Mouse (Mus musculus) spleen, adult 2 months (tissue): ENCODE measurements around the gene Cox20. TPM values are rescaled to one million over a fixed set of nuclear protein-coding genes. Genes with fewer than 3 reads are reported as not detected.
A peak's percentile ranks its signal among the peaks of the same experiment; 100 is the strongest.
"Not testable (repeated sequence)": the region's sequence is repeated elsewhere in the genome, so short reads cannot be mapped to it uniquely, and the experiment has no call there.

Experiments
- DNase-seq, 2 experiments: peaks; one replicate each; pipeline versions ENCODE4 v3.0.0 to v3.0.0-alpha.2; 2012 to 2021; ENCODE audit warnings: low spot score in 2 of 2, low read depth in 1 of 2
- H3K27ac ChIP-seq: fragments of 200-500 bp; 2 replicates; pipeline ENCODE4 v1.5.1; 2012; ENCODE audit warnings: low read length, inconsistent platforms; ENCODE audit not compliant: insufficient read depth
- H3K27me3 ChIP-seq: fragments of 200-500 bp; 2 replicates; pipeline ENCODE4 v1.6.1; 2012; ENCODE audit warnings: mild to moderate bottlenecking, moderate library complexity, low read length, inconsistent platforms; ENCODE audit not compliant: control insufficient read depth, insufficient read depth
- H3K36me3 ChIP-seq: fragments of 200-500 bp; 2 replicates; pipeline ENCODE4 v1.6.1; 2012; ENCODE audit warnings: mild to moderate bottlenecking, low read length, inconsistent platforms; ENCODE audit not compliant: control insufficient read depth, insufficient read depth
- H3K4me1 ChIP-seq: fragments of 200-500 bp; 2 replicates; pipeline ENCODE4 v1.6.1; 2011; ENCODE audit warnings: inconsistent platforms; ENCODE audit not compliant: control insufficient read depth, insufficient read depth, insufficient read length
- H3K4me3 ChIP-seq: fragments of 200-500 bp; 2 replicates; pipeline ENCODE4 v1.5.1; 2011; ENCODE audit warnings: mild to moderate bottlenecking, inconsistent platforms; ENCODE audit not compliant: insufficient read depth, insufficient read length; ENCODE audit errors: extremely low read depth
- CTCF ChIP-seq: fragments of 200-500 bp; IDR thresholded peaks from 2 replicates; pipeline ENCODE4 v1.5.1; 2011; ENCODE audit warnings: mild to moderate bottlenecking, inconsistent platforms; ENCODE audit not compliant: insufficient read depth, insufficient read length, insufficient replicate concordance; ENCODE audit errors: extremely low read depth
- POLR2A ChIP-seq: fragments of 200-500 bp; IDR thresholded peaks from 2 replicates; pipeline ENCODE4 v1.6.1; 2011; ENCODE audit warnings: low read depth, low read length, inconsistent platforms
- WGBS: fragments of 180-500 bp; shearing (Covaris S2); methylation state at CpG from one replicate; pipeline ENCODE4 v1.1.7; 2018; 5-methylcytosine and 5-hydroxymethylcytosine counted together
- polyA plus RNA-seq: library from polyadenylated mRNA; depleted of rRNA; stranded (reverse); fragments of >200 nt; gene quantifications from 2 replicates; pipeline ENCODE4 v1.2.3, GENCODE M21; 2012

The Cox20 gene
- polyA plus RNA-seq, 1 experiment: 4.2 TPM

DNA sequence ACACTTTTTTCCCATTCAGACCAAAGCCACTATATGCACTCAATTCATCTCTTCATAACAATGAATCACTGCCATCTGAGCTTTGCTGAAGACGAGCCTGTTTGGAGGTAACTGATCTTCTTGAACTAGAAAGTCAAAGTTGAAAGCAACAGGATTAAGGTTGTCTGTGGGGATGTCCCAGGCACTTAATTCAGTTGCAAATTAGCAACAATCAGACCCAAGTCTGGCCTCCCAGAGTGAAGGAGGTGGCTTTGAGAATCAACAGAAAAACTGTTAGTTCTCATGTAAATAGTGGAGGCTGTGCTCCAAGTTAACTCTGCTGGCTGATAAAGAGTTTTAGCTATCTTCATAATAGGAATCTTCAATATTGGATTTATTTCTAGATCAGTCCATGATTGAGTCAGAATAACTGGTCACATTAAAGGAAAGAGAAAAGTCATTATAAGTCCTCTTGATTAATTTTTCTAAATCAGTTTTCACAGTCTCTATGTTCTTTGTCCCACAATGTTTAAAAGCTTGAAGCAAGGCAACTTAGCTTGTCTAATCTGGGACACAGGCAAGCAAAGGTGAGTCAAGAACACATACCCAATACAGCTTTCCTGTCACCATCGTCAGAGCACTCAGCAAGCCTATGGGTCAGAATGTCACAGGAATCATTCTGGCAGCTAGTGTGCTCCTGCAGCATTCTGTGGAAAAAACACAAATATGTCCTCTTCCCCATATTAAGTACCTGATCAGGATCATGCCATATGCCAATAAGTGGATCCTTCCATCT lies 34.8 kb upstream of the Cox20 start:
- WGBS: 88% methylated on average over 2 of the region's 2 CpGs
- H3K4me3 ChIP-seq: no peak overlapping the region
- H3K27ac ChIP-seq: no peak overlapping the region
- H3K27me3 ChIP-seq: no peaks in the 10 kb centered on the region; the same call in 1 of the 2 replicates
- TF ChIP-seq POLR2A (no peak), CTCF (no peak)
- no peaks in the 10 kb centered on the region for H3K36me3 ChIP-seq
- DNase-seq: no peak
- no peaks in the 10 kb centered on the region for H3K4me1 ChIP-seq

DNA sequence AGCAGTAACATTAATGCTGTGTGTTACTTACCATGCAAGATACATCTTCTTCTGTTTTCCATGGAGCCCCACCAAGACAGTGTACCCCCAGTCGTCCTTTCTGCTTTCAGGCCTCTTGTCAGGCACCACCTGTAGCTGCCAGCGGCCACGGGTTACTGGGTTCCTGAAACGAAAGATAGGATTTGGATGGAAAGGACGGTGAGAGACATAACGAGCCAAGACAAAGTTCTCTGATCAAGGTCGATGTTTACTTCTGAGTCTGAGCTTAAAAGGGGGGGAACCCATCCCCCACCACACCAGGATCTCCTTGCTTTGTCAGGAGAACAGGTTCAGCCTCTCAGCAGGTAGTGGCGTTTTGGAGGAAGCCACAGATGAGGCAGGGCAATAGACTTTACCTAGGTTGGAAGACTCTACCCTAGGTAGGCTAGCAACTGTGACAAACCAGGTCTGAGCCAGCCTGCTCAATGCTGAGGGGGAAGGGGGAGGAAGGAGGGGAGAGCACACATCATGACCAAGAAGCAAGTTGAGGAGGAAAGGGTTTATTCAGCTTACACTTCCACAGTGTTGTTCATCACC lies 31.2 kb upstream of the Cox20 start:
- no peaks in the 10 kb centered on the region for H3K27me3 ChIP-seq
- no peaks in the 10 kb centered on the region for H3K4me1 ChIP-seq
- WGBS: 81% methylated on average over 8 of the region's 8 CpGs
- H3K36me3 ChIP-seq: no peaks in the 10 kb centered on the region
- no peak for DNase-seq
- no peak overlapping the region for H3K27ac ChIP-seq
- no peak overlapping the region for H3K4me3 ChIP-seq
- no peak for TF ChIP-seq CTCF
- no peak for TF ChIP-seq POLR2A

DNA sequence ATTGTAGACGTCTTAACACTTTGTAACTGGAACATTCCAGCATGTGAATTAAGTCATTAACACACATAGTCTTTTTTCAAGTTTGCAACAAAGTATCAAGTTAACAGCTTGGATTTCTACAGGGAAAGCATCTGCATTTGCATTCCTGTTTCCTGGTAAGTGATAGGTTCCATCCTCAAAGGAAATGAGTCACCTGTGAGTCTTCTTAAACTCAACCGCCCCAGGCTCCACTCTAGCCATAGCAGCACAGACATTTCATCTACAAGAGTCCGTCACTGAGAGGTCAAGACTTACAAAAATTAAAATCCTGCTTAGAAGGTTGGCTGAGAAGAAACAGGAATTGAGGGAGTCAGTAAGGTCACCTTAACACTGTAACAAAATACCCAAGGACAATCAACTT lies 27.2 kb upstream of the Cox20 start:
- H3K36me3 ChIP-seq: no peaks in the 10 kb centered on the region
- DNase-seq: no peak
- H3K27me3 ChIP-seq: no peaks in the 10 kb centered on the region
- H3K4me1 ChIP-seq: no peaks in the 10 kb centered on the region
- no peak overlapping the region for H3K4me3 ChIP-seq
- no peak overlapping the region for H3K27ac ChIP-seq
- TF ChIP-seq CTCF (no peak), POLR2A (no peak)
- WGBS: 89% methylated on average over 3 of the region's 3 CpGs

GRCm38 (mm10) chr1:178294051-178294450 lies 24.9 kb upstream of the Cox20 start:
- no peak for DNase-seq
- Histone ChIP-seq H3K36me3 (no peaks in the 10 kb centered on the region), H3K4me3 (no peak overlapping the region), H3K27ac (no peak overlapping the region), H3K27me3 (no peaks in the 10 kb centered on the region), H3K4me1 (no peaks in the 10 kb centered on the region)
- WGBS: 92% methylated on average over 1 of the region's 1 CpGs
- TF ChIP-seq POLR2A (no peak), CTCF (no peak)

- H3K27me3 ChIP-seq, H3K27ac ChIP-seq, H3K4me3 ChIP-seq, H3K4me1 ChIP-seq, H3K36me3 ChIP-seq, DNase-seq: not testable (repeated sequence)
- 96% methylated on average over 2 of the region's 2 CpGs for WGBS
Measured at GRCm38 (mm10) chr1:178301261-178301660, 17.7 kb upstream of the Cox20 start.

DNA sequence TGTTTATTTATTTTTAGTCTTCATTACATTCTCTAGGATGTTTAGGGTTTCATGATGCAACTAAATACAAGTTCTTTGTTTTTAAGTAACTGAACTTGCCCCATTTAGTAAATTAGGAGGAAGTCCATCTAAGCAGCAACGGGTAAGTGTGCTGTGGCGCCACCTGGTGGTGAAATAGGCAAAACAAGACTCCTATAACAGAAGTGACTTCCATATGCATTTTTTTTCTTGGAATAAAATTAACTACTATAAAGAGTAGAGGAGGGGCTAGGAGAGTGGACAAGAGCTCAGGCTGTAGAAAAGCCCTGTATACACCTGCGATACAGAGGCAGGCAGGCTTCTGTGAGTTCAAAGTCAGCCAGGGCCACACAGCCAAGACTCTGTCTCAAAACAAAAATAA lies 15.5 kb upstream of the Cox20 start:
- DNase-seq: peak; percentile 45 to 65
- 27% methylated on average over 3 of the region's 3 CpGs for WGBS
- Histone ChIP-seq H3K27ac (no peak overlapping the region), H3K27me3 (no peaks in the 10 kb centered on the region), H3K4me3 (no peak overlapping the region), H3K4me1 (no peaks in the 10 kb centered on the region), H3K36me3 (no peaks in the 10 kb centered on the region)
- no peak for TF ChIP-seq POLR2A
- TF ChIP-seq CTCF: peak; percentile 60; the same call in 1 of the 2 replicates

DNA sequence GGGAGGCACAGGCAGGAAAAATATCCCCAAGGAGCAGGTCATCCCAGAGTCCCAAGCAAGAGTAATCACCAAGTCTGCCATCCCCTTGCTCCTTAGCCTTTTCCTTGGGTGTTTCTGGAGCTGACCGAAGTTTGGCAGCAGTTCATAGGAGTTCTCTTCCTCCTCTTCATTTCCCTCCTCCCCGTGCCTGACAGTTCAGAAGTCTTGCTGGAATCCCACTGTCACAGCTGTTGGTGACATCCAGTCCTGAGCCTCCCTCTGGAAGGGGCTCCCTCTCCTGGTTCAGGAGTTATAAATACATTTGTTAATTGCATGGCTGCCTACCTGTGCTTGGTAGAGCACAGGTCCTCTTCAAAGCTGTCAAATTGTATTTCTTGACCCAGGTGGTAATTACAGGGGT lies 9.4 kb upstream of the Cox20 start:
- no peak for DNase-seq
- Histone ChIP-seq H3K36me3 (no peaks in the 10 kb centered on the region), H3K4me3 (no peak overlapping the region), H3K4me1 (no peaks in the 10 kb centered on the region), H3K27me3 (no peaks in the 10 kb centered on the region), H3K27ac (no peak overlapping the region)
- WGBS: 81% methylated on average over 2 of the region's 2 CpGs
- no peak for TF ChIP-seq CTCF
- no peak for TF ChIP-seq POLR2A
